Mouse (Mus musculus) macrophage (primary cell): Measurements from ENCODE around the gene Ptpn3. TPM values are rescaled to one million over a fixed set of nuclear protein-coding genes. Genes with fewer than 3 reads are reported as not detected.
"Not testable (repeated sequence)": the region's sequence is repeated elsewhere in the genome, so short reads cannot be mapped to it uniquely, and the experiment has no call there.

Source experiments
- H3K27ac ChIP-seq: fragments of 350-480 bp; formaldehyde crosslinking; 2 replicates; pipeline ENCODE4 v1.9.0; 2021
- H3K36me3 ChIP-seq: fragments of 350-480 bp; formaldehyde crosslinking; 2 replicates; pipeline ENCODE4 v1.9.0; 2021; ENCODE audit errors: inconsistent target
- H3K4me3 ChIP-seq: fragments of 350-480 bp; formaldehyde crosslinking; 2 replicates; pipeline ENCODE4 v1.9.0; 2021; ENCODE audit errors: inconsistent target
- H3K79me2 ChIP-seq: fragments of 350-480 bp; formaldehyde crosslinking; 2 replicates; pipeline ENCODE4 v1.9.0; 2021; ENCODE audit errors: inconsistent target
- WGBS: methylation state at CpG from one replicate; pipeline ENCODE4 v1.1.7; 2026; ENCODE audit warnings: inconsistent platforms; ENCODE audit not compliant: missing documents; 5-methylcytosine and 5-hydroxymethylcytosine counted together
- polyA plus RNA-seq: library from polyadenylated mRNA; stranded (reverse); fragments of 250-400 nt; gene quantifications from 3 replicates; pipeline ENCODE4 v1.2.4, GENCODE M21; 2018; ENCODE audit warnings: inconsistent platforms

The Ptpn3 gene
- polyA plus RNA-seq, 1 experiment from 2014 or later: 0.09 TPM

- no peak overlapping the region for H3K27ac ChIP-seq
- no peak overlapping the region for H3K4me3 ChIP-seq
- 92% methylated on average over 7 of the region's 7 CpGs for WGBS
- no peaks in the 10 kb centered on the region for H3K36me3 ChIP-seq
- no peaks in the 10 kb centered on the region for H3K79me2 ChIP-seq
These were observed 99.5 kb downstream of the Ptpn3 start for GRCm38 (mm10) chr4:57202132-57202531.

GRCm38 (mm10) chr4:57200661-57201060 is 101.0 kb downstream of the Ptpn3 start:
- no peaks in the 10 kb centered on the region for H3K36me3 ChIP-seq
- H3K79me2 ChIP-seq: no peaks in the 10 kb centered on the region
- 94% methylated on average over 6 of the region's 6 CpGs for WGBS
- H3K27ac ChIP-seq: no peak overlapping the region
- H3K4me3 ChIP-seq: no peak overlapping the region

GRCm38 (mm10) chr4:57198666-57199393 is 102.8 kb downstream of the Ptpn3 start:
- H3K4me3 ChIP-seq, H3K27ac ChIP-seq, H3K79me2 ChIP-seq, H3K36me3 ChIP-seq: not testable (repeated sequence)
- 59% methylated on average over 20 of the region's 20 CpGs for WGBS

- no peak overlapping the region for H3K4me3 ChIP-seq
- H3K36me3 ChIP-seq: no peaks in the 10 kb centered on the region
- H3K27ac ChIP-seq: no peak overlapping the region
- WGBS: 85% methylated on average over 9 of the region's 9 CpGs
- no peaks in the 10 kb centered on the region for H3K79me2 ChIP-seq
These were observed 109.9 kb downstream of the Ptpn3 start for GRCm38 (mm10) chr4:57191543-57192283.

- 91% methylated on average over 2 of the region's 2 CpGs for WGBS
- no peaks in the 10 kb centered on the region for H3K79me2 ChIP-seq
- no peaks in the 10 kb centered on the region for H3K36me3 ChIP-seq
These were observed 111.8 kb downstream of the Ptpn3 start for GRCm38 (mm10) chr4:57189881-57190280.

GRCm38 (mm10) chr4:57186035-57186434 is 115.6 kb downstream of the Ptpn3 start:
- no peaks in the 10 kb centered on the region for H3K36me3 ChIP-seq
- H3K27ac ChIP-seq: no peak overlapping the region
- 31% methylated on average over 6 of the region's 6 CpGs for WGBS
- H3K4me3 ChIP-seq: no peak overlapping the region
- no peaks in the 10 kb centered on the region for H3K79me2 ChIP-seq

More at GRCm38 (mm10) chr4:57189881-57190280, 111.8 kb downstream of the Ptpn3 start:
- Histone ChIP-seq H3K4me3 (no peak overlapping the region), H3K27ac (no peak overlapping the region)

- 93% methylated on average over 8 of the region's 8 CpGs for WGBS
- Histone ChIP-seq H3K79me2 (no peaks in the 10 kb centered on the region), H3K36me3 (no peaks in the 10 kb centered on the region), H3K27ac (no peak overlapping the region), H3K4me3 (no peak overlapping the region)
These were observed 116.2 kb downstream of the Ptpn3 start for GRCm38 (mm10) chr4:57185462-57185861.

- Histone ChIP-seq H3K79me2 (no peaks in the 10 kb centered on the region), H3K36me3 (no peaks in the 10 kb centered on the region), H3K27ac (no peak overlapping the region), H3K4me3 (no peak overlapping the region)
- WGBS: 88% methylated on average over 4 of the region's 4 CpGs
These were observed 118.1 kb downstream of the Ptpn3 start for GRCm38 (mm10) chr4:57183493-57183892.

- no peaks in the 10 kb centered on the region for H3K79me2 ChIP-seq
- H3K36me3 ChIP-seq: no peaks in the 10 kb centered on the region
- no peak overlapping the region for H3K4me3 ChIP-seq
- WGBS: 86% methylated on average over 1 of the region's 1 CpGs
- H3K27ac ChIP-seq: no peak overlapping the region
These were observed 120.1 kb downstream of the Ptpn3 start for GRCm38 (mm10) chr4:57181538-57181937.

- Histone ChIP-seq H3K27ac (no peak overlapping the region), H3K36me3 (no peaks in the 10 kb centered on the region), H3K4me3 (no peak overlapping the region), H3K79me2 (no peaks in the 10 kb centered on the region)
- WGBS: 84% methylated on average over 4 of the region's 4 CpGs
These were observed 122.8 kb downstream of the Ptpn3 start for GRCm38 (mm10) chr4:57178881-57179280.

GRCm38 (mm10) chr4:57175329-57175728 is 126.3 kb downstream of the Ptpn3 start:
- H3K36me3 ChIP-seq: no peaks in the 10 kb centered on the region
- 91% methylated on average over 10 of the region's 10 CpGs for WGBS
- H3K4me3 ChIP-seq: no peak overlapping the region
- H3K79me2 ChIP-seq: no peaks in the 10 kb centered on the region
- no peak overlapping the region for H3K27ac ChIP-seq

- Histone ChIP-seq H3K27ac (no peak overlapping the region), H3K36me3 (no peaks in the 10 kb centered on the region), H3K79me2 (no peaks in the 10 kb centered on the region), H3K4me3 (no peak overlapping the region)
- WGBS: 40% methylated on average over 8 of the region's 8 CpGs
These were observed 128.8 kb downstream of the Ptpn3 start for GRCm38 (mm10) chr4:57172861-57173260.

GRCm38 (mm10) chr4:57171817-57172216 is 129.8 kb downstream of the Ptpn3 start:
- Histone ChIP-seq H3K27ac (no peak overlapping the region), H3K79me2 (no peaks in the 10 kb centered on the region), H3K36me3 (no peaks in the 10 kb centered on the region), H3K4me3 (no peak overlapping the region)
- 83% methylated on average over 5 of the region's 5 CpGs for WGBS

GRCm38 (mm10) chr4:57168680-57169079 is 133.0 kb downstream of the Ptpn3 start:
- H3K36me3 ChIP-seq: no peaks in the 10 kb centered on the region
- no peaks in the 10 kb centered on the region for H3K79me2 ChIP-seq
- 81% methylated on average over 3 of the region's 3 CpGs for WGBS

GRCm38 (mm10) chr4:57168277-57168676 is 133.4 kb downstream of the Ptpn3 start:
- no peak overlapping the region for H3K4me3 ChIP-seq
- H3K79me2 ChIP-seq: no peaks in the 10 kb centered on the region
- H3K27ac ChIP-seq: no peak overlapping the region
- H3K36me3 ChIP-seq: no peaks in the 10 kb centered on the region
- 92% methylated on average over 1 of the region's 1 CpGs for WGBS

More at GRCm38 (mm10) chr4:57168680-57169079, 133.0 kb downstream of the Ptpn3 start:
- Histone ChIP-seq H3K27ac (no peak overlapping the region), H3K4me3 (no peak overlapping the region)
